Mouse (Mus musculus): ENCODE results near the gene Adamts9.

Adamts9 gene

GRCm38 (mm10) chr6:92804254-92804971 is 138.9 kb downstream of the Adamts9 start:
- in situ Hi-C loops (cut with MboI, MseI): no loop called here

- in situ Hi-C loops (cut with MboI, MseI): no loop called here
Observed at GRCm38 (mm10) chr6:92803213-92803612, 140.1 kb downstream of the Adamts9 start.

DNA sequence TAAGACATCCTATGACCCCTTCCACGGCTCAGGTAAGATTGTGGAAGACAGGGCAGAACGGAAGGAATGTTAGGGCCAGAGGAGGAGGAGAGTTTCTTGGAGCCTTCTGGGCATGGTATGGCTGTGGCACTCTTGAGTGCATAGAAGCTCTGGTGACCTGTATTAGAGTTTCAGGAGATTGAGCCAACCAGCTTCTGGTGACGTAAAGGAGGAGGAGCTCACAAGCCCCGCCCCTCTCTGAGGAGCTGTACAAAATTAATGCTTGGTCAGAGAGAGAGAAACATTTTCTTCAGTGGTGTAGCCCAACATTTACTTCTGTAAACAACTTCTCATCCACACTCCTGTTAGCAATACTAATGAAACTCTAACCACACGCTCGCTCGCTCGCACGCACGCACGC is 140.9 kb downstream of the Adamts9 start:
- in situ Hi-C loops (cut with MboI, MseI): no loop called here

DNA sequence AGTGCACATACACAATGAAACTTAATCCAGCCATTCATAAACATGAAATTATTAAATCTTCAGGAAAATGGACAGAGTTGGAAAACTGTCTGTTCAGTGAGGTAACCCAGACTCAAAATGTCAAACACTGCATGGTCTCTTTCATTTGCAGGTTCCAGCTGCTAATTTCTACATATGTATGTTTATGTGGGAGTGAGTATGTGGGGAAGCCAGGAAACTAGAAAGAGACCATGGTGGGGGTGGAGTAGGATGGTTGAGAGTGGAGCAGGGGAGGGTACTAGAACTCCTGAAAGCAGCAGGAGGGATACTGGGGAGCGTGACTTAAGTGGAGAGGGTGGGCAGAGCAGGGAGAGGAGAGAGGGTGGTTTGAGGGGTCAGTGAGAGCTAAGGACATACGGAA is 141.8 kb downstream of the Adamts9 start:
- in situ Hi-C loops (cut with MboI, MseI): no loop called here

- in situ Hi-C loops (cut with MboI, MseI): loop anchor here (25.0 kb wide), 1 partner anchor 1243 kb away; no protein-coding TSS in a partner anchor
Observed at GRCm38 (mm10) chr6:92793804-92794203, 149.5 kb downstream of the Adamts9 start.

DNA sequence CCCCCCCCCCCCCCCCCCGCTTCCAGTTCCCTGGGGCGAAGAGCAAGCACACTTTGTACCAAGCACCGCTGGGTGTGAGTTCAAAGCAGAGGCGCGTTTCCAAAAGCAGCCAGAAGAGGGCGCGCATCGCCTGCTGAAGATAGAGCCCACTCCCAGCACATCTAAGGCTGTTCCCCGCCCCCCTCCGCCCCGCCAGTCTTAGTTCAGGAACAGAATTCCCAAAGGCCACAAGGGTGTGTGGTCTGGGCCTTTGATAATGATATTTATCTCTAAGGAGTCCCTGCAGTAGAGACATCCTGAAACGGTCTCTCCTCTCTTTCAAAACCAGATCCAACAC is 155.9 kb downstream of the Adamts9 start:
- in situ Hi-C loops (cut with MboI, MseI): loop anchor here (25.0 kb wide), 1 partner anchor 1250 kb away; no protein-coding TSS in a partner anchor

- in situ Hi-C loops (cut with MboI, MseI): loop anchor here (25.0 kb wide), 1 partner anchor 1250 kb away; no protein-coding TSS in a partner anchor
Observed at GRCm38 (mm10) chr6:92786701-92787375, 156.5 kb downstream of the Adamts9 start.

DNA sequence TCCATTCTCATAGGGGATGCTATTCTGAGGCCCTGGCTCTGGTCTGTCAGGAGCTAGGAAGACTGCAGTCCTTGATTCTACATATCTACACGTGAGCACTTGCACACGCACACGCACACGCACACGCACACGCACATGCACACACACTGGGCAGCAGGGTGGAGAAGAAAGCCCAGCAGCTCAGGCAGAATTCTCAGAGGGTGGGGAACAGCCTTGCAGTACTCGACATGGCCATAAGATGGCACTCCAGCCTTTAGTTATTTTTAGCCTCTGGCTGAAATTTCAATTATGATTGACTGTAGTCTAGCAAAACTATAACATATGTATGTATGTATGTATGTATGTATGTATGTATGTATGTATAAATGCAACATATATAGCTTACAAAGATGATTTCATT is 158.5 kb downstream of the Adamts9 start:
- in situ Hi-C loops (cut with MboI, MseI): loop anchor here (25.0 kb wide), 1 partner anchor 1253 kb away; no protein-coding TSS in a partner anchor

- in situ Hi-C loops (cut with MboI, MseI): loop anchor here (25.0 kb wide), 1 partner anchor 1256 kb away; no protein-coding TSS in a partner anchor
Observed at GRCm38 (mm10) chr6:92781446-92781845, 161.8 kb downstream of the Adamts9 start.

DNA sequence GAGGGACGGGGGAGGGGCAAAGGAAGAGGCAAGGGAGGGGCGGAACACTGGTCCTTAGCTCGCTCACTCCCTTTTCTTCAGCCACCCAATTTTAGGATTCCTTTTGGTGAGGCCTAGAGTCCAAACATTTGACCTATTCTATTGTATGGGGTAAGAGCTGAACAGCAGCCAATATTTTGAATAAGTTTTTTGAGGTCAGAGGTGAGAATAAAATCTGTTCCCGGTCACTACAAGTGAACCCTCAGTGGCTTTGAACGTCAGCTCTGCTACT is 163.4 kb downstream of the Adamts9 start:
- in situ Hi-C loops (cut with MboI, MseI): loop anchor here (25.0 kb wide), 1 partner anchor 1257 kb away; no protein-coding TSS in a partner anchor

GRCm38 (mm10) chr6:92779140-92779934 is 164.0 kb downstream of the Adamts9 start:
- in situ Hi-C loops (cut with MboI, MseI): loop anchor here (25.0 kb wide), 1 partner anchor 1258 kb away; no protein-coding TSS in a partner anchor

- in situ Hi-C loops (cut with MboI, MseI): loop anchor here (25.0 kb wide), 1 partner anchor 1261 kb away; no protein-coding TSS in a partner anchor
Observed at GRCm38 (mm10) chr6:92776356-92776755, 166.9 kb downstream of the Adamts9 start.

DNA sequence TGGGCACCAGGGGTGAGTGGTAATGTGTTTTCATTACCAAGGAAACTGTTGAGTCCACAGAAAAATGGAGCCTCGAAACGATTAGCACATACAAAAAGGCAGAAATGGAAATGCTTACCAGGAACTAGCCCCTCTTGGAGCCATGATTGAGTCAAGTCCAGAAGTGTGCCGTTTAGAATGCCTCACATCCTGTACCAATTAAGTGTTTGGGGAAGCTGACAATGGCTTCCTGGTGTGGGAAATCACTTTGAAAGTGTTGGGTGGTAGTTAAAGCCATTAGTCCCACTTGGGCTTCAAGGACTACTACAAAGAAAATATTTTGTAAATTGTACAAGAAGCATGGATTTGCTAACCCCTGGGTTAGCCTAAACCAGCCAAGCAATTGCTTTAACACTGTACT is 180.9 kb downstream of the Adamts9 start:
- in situ Hi-C loops (cut with MboI, MseI): no loop called here

DNA sequence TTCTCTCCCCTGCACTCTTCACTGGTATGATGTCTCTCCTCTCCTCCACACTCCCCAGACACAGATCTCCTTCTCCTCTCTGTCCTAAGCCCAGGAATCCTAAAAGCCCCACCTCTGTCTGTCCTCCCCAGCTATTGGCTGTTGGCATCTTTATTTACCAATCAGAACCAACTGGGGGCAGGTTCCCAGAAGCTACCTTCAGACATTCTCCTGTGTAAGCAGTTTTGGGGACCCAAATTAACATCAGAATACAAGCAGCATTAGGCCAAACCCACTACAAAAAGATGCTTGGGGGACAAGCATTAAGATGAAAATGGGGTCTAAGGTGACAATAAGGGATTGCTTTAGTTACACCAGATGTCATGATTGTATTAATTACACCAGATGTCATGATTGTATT is 183.7 kb downstream of the Adamts9 start:
- in situ Hi-C loops (cut with MboI, MseI): no loop called here

DNA sequence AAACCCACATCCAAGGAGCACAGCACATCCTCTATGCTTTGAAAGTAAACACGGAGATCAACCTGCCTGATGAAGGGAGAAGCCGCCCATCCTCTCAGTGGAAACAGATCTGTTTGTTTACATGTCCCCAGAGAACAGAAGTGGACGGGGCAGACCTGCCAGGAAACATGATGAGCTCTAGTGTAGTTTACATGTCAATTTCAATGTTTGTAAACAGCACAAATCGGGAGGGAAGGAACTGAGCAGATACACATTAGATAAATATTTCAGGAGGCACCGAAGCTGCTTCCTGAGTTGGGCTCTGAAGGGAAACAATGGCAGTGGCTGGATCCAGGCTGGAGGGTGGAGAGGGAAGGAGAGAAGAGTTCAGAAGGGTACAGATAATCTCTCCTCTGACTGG is 187.5 kb downstream of the Adamts9 start:
- in situ Hi-C loops (cut with MboI, MseI): no loop called here

- in situ Hi-C loops (cut with MboI, MseI): no loop called here
Observed at GRCm38 (mm10) chr6:92752737-92753136, 190.6 kb downstream of the Adamts9 start.

DNA sequence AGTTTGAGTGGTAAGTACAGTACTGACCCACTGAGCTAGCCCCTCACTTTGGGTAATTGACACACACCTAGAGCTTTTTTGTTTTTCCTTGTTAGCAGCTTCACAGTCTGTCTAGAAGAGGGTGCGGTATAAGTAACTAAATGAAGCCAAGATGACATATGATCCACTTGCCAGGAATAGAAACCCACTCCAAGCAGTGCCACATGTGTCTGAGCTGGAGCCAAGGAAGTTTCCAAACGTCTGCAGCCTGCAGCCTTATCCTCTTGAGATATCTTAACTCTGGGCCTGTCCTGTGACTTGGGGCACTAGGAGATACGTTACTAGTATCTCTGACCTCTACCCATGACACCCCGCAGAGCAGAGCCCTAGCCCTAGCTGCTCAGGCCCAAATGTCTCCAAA is 193.9 kb downstream of the Adamts9 start:
- in situ Hi-C loops (cut with MboI, MseI): no loop called here

DNA sequence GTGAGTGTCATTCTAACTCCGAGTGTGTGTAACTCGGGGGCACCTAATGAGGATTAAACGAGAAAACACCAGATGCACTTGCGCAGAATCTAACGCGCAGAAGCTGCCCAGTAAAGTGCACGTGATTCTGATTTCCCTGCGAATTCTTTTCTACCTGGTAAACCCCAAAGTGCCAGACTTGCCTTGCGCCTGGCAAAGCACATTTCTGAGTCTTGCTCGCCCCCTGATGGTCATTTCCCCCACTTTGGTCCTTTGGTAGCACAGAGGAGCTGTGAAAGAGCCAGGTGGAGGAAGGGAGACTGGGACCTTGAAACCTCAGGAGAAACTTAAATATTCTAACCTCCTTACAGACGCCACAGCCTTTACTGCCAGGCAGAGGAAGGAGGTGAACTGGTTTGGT is 199.7 kb downstream of the Adamts9 start:
- in situ Hi-C loops (cut with MboI, MseI): no loop called here

DNA sequence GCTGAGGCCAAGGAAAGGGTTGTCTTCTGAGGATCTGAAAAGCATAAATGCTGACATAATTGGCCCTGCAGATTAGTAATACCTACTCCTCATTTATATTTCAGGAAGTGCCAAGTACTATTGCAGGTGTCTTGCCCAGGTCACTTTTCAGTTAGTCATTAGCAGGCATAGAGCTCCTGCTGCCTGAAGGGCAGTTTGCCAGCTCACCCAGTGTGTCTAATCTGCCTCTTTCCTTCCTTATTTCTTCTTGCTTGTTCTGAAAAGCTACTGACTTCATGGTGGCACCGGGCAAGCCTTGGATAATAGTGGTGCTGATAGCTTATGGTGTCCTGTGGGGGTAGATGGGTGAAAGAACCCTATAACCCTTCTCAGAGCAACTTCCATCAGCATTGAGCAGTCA is 206.2 kb downstream of the Adamts9 start:
- in situ Hi-C loops (cut with MboI, MseI): no loop called here

GRCm38 (mm10) chr6:92733651-92734050 is 209.6 kb downstream of the Adamts9 start:
- in situ Hi-C loops (cut with MboI, MseI): no loop called here

DNA sequence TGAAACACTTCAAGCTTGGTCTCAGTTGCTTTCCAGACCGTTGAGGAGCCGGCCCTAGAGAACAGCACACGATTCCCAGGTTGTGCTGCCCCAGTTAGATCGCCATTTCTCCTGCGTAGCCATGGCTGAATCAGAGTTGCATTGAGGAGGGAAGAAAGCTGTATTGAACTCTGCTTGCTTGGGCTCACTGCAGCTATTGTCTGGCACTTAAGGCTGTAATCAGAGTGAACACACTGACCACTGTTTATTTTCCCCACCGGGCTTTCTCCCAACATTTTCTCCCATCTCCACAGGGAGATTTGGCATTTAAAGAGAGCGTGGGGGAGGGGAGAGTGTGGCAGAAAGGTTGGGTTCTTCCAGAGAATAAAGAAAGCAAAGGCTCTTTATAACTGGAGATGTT is 214.8 kb downstream of the Adamts9 start:
- in situ Hi-C loops (cut with MboI, MseI): no loop called here

DNA sequence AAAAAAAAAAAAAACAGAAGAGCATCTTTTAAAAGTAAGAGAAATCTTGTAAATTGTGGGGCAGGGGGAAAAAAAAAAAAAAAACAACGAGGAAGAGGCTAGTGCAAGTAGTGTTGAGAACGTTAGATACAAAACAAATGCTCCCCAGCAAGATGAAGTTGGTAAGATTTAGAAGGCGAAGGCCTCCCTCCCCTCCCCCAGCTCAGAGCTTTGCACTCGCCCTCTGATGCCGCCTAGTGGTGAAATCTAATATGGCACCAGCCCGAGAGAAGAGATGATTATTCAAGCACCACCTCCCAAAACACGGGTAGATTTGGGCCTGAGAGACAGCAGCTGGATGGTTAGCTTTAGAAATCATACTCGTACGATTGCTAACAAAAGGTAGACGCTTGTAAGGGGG is 215.2 kb downstream of the Adamts9 start:
- in situ Hi-C loops (cut with MboI, MseI): no loop called here
